Mouse (Mus musculus) hindbrain, embryonic 11.5 days (tissue): ENCODE results near the gene Ddx10. TPM values are rescaled to one million over a fixed set of nuclear protein-coding genes. Genes with fewer than 3 reads are reported as not detected.
A peak's percentile ranks its signal among the peaks of the same experiment; 100 is the strongest.
"Not testable (repeated sequence)": the region's sequence is repeated elsewhere in the genome, so short reads cannot be mapped to it uniquely, and the experiment has no call there.

ENCODE experiments used
- ATAC-seq: fragments of 200-750 bp; cut with Nextera tagmentation; 2 replicates; pipeline ENCODE4 v1.8.0; 2017; ENCODE audit warnings: mild to moderate bottlenecking, moderate TSS enrichment, moderate library complexity; ENCODE audit not compliant: low FRiP score
- DNase-seq: peaks from one replicate; pipeline ENCODE4 v3.0.0-alpha.2; 2015; ENCODE audit warnings: low spot score
- H3K27ac ChIP-seq: fragments of 300-500 bp; sonication (generic); 2 replicates; pipeline ENCODE4 v1.5.1; 2014; ENCODE audit warnings: mild to moderate bottlenecking, low read depth, low read length
- H3K27me3 ChIP-seq: fragments of 300-500 bp; sonication (generic); 2 replicates; pipeline ENCODE4 v1.6.1; 2014; ENCODE audit warnings: mild to moderate bottlenecking, low read length, moderate library complexity, mixed read lengths; ENCODE audit not compliant: control insufficient read depth, insufficient read depth
- H3K36me3 ChIP-seq: fragments of 300-500 bp; sonication (generic); 2 replicates; pipeline ENCODE4 v1.6.1; 2014; ENCODE audit warnings: mild to moderate bottlenecking, low read length, moderate library complexity, mixed read lengths; ENCODE audit not compliant: control insufficient read depth, insufficient read depth
- H3K4me1 ChIP-seq: fragments of 300-500 bp; sonication (generic); replicated peaks from 2 replicates; pipeline ENCODE4 v1.6.1; 2014; ENCODE audit warnings: low read length, mixed read lengths; ENCODE audit not compliant: control insufficient read depth, insufficient read depth
- H3K4me2 ChIP-seq: fragments of 300-500 bp; sonication (generic); replicated peaks from 2 replicates; pipeline ENCODE4 v1.6.1; 2014; ENCODE audit warnings: mild to moderate bottlenecking, low read depth, low read length
- H3K4me3 ChIP-seq: fragments of 300-500 bp; sonication (generic); 2 replicates; pipeline ENCODE4 v1.5.1; 2014; ENCODE audit warnings: low read depth, low read length
- H3K9ac ChIP-seq: fragments of 300-500 bp; sonication (generic); 2 replicates; pipeline ENCODE4 v1.6.1; 2014; ENCODE audit warnings: low read depth, low read length
- H3K9me3 ChIP-seq: fragments of 300-500 bp; sonication (generic); 2 replicates; pipeline ENCODE4 v1.6.1; 2016; ENCODE audit warnings: low read length; ENCODE audit not compliant: control insufficient read depth
- WGBS: fragments of 180-500 bp; shearing (Covaris S2); extraction: QIAGEN DNeasy Blood & Tissue Kit; methylation state at CpG from one replicate; pipeline ENCODE4 v1.1.7; 2014; 5-methylcytosine and 5-hydroxymethylcytosine counted together
- polyA plus RNA-seq: library from polyadenylated mRNA; unstranded; fragments of >200 nt; fragmentation: Nextera tagmentation; extraction: Ambion mirVana; gene quantifications from 2 replicates; pipeline ENCODE4 v1.2.1, GENCODE M21; 2014

The Ddx10 gene
- polyA plus RNA-seq, 1 experiment from 2014 or later, result 33.5 TPM

DNA sequence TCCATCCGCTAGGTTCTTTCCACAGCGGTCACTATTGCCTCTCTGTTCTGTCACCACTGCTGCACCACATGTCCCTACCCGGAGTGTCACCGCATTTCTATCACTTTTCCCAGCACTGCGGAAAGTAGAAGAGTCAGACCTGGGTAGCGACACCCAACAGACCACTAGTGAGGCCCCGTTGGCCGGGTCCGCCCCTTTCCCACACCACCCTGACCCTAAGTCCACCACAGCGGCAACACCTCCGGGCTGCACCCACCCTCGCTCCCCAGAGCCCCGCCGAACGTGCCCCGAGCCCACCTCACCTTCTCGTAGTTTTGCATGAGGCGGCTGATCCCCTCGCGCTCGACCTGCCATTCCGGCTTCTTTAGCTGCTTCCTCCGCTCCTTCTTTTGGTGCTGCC lies 337 bp downstream of the Ddx10 start:
- Histone ChIP-seq H3K9me3 (no peaks in the 10 kb centered on the region), H3K4me3 (peak overlapping the region; percentile 85), H3K9ac (peak overlapping the region; percentile 73), H3K27me3 (no peaks in the 10 kb centered on the region), H3K36me3 (no peaks in the 10 kb centered on the region), H3K4me2 (peak overlapping the region; percentile 92), H3K4me1 (no peaks in the 10 kb centered on the region), H3K27ac (no peak overlapping the region)
- DNase-seq (no peak), ATAC-seq (peak; percentile 72)
- 1% methylated on average over 23 of the region's 23 CpGs for WGBS

DNA sequence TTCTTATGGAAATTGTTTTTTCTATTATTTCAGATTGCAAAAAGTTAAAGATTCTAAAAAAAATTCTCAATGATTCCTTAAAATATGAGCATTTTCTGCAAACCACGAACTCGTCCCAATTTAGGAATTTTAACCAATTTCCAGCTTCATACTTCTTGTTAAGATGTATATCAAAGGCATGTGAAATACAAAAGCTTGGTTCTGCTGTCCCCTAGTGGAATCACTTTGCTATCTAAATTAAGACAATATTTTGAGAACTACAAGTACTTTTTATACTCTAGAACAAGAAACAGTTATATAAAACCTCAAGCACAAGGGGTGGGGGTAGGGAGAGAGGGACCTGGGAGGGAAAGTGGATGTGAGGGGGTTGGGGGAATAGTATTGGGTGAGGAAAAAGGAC lies 29.7 kb downstream of the Ddx10 start:
- no peak overlapping the region for H3K4me3 ChIP-seq

DNA sequence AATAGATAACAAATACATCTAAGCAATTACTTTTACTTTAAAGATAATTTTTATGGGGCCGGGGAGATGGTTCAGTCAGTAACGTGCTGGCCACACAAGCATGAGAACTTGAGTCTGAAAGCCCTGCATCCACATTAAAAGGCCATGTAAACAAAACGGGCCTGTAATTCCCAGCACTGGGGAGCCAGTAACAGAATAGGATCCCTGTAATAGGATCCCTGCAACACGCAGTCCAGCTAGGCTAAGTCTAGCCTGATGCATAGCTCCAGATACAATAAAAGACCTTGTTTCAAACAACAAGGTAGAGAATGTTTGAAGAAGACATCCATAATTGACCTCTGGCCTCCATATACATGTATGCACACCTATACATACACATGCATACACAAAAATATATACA lies 39.6 kb downstream of the Ddx10 start:
- Histone ChIP-seq H3K36me3 (no peaks in the 10 kb centered on the region), H3K9ac (no peak overlapping the region), H3K27me3 (no peaks in the 10 kb centered on the region), H3K27ac (no peak overlapping the region), H3K4me1 (no peaks in the 10 kb centered on the region), H3K4me2 (no peak overlapping the region), H3K4me3 (no peak overlapping the region), H3K9me3 (no peaks in the 10 kb centered on the region)
- DNase-seq (no peak), ATAC-seq (no peak)
- WGBS, result 78% methylated on average over 4 of the region's 4 CpGs

More for the DNA sequence above, 29.7 kb downstream of the Ddx10 start:
- Histone ChIP-seq H3K4me1 (no peaks in the 10 kb centered on the region), H3K36me3 (no peaks in the 10 kb centered on the region), H3K4me2 (no peak overlapping the region), H3K27ac (no peak overlapping the region), H3K9me3 (no peaks in the 10 kb centered on the region), H3K27me3 (no peaks in the 10 kb centered on the region), H3K9ac (no peak overlapping the region)
- WGBS, result 82% methylated on average over 2 of the region's 2 CpGs
- DNase-seq (no peak), ATAC-seq (no peak)

DNA sequence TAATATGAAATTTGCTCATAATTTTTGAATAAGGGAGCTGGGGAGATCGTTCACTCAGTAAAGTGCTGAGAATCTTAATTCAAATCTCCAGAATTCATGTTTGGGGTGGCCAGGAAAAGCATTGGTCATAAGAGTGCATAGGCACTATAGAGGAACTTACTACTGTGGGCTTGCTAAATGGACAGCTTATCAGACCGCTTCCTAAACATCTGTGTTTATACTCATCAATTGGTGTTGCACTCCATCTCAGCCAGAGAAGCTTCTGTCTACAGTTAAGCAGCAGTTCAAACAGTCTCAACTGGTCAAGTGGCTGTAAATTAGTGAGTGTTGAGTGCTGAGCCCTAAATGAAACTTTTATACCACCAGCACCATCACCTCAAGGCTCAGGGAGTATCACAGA lies 73.3 kb downstream of the Ddx10 start:
- ATAC-seq, result no peak
- Histone ChIP-seq H3K9ac (no peak overlapping the region), H3K9me3 (no peaks in the 10 kb centered on the region), H3K4me1 (no peaks in the 10 kb centered on the region), H3K4me3 (no peak overlapping the region), H3K36me3 (no peaks in the 10 kb centered on the region), H3K4me2 (no peak overlapping the region), H3K27me3 (no peaks in the 10 kb centered on the region), H3K27ac (no peak overlapping the region)
- WGBS, result 88% methylated on average over 2 of the region's 2 CpGs
- DNase-seq, result no peak

DNA sequence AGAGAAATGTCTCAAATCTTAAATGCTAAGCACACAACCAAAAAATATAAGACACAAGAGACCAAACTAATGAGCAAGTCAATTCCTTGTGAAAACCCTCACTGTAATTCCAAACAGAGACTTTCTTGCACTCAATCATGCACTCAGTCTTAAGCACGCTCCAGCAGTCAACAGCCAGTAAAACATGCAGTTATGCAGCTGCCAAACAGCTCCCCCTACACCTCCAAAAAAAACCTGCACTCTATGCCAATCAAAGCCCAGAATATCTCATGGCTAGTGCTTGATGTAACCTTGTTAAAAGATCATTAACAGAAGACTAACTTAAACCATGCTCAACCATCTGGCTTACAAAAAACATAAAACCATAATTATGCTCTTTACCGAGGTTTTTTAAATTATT lies 74.6 kb downstream of the Ddx10 start:
- DNase-seq (peak; percentile 16), ATAC-seq (no peak)
- H3K4me2 ChIP-seq, result no peak overlapping the region
- H3K27ac ChIP-seq, result no peak overlapping the region
- no peak overlapping the region for H3K9ac ChIP-seq
- no peaks in the 10 kb centered on the region for H3K9me3 ChIP-seq
- no peaks in the 10 kb centered on the region for H3K36me3 ChIP-seq
- 75% methylated on average over 2 of the region's 2 CpGs for WGBS
- H3K27me3 ChIP-seq, result no peaks in the 10 kb centered on the region
- H3K4me1 ChIP-seq, result no peaks in the 10 kb centered on the region
- H3K4me3 ChIP-seq, result no peak overlapping the region

DNA sequence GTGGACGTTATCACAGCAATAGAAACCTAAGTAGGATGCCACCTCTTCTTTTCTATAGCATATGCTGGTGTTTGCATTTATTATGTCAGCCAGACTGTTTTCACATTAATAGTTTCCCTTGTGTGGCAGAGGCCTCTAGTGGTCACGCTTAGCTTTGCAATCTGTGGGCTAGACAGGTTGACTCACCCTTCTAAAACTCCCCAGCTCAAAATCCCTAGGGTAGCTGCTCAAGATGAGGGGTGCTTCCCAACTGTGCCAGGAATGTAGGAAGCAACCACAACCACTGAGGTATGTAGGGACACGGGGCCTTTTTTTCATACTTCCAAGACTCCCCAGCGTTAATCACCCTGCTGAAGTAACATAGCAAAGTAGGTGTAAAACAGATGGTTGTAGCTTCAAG lies 103.6 kb downstream of the Ddx10 start:
- no peak for ATAC-seq
- WGBS, result 31% methylated on average over 4 of the region's 4 CpGs

DNA sequence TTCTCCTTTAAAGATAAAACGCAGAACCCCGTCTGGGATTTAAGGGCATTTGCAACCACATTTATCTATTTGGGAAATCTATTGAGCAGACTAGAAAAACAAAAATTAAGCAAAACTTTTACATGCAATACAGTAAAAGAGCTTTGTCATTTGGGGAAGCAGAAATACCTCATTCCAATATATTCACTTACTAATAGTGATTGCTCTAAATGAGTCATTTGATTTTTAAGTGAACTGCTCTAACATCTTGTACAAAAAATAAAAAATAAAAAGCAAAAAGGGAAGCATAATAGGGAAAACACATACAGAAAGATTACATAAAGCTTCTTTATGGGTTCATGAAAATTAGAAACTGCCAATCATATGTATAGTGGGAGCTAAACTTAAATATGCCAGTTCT lies 104.3 kb downstream of the Ddx10 start:
- no peak overlapping the region for H3K9ac ChIP-seq
- H3K4me2 ChIP-seq, result no peak overlapping the region
- no peaks in the 10 kb centered on the region for H3K9me3 ChIP-seq
- H3K27me3 ChIP-seq, result no peaks in the 10 kb centered on the region
- DNase-seq (no peak), ATAC-seq (no peak)
- H3K27ac ChIP-seq, result no peak overlapping the region
- no peaks in the 10 kb centered on the region for H3K4me1 ChIP-seq
- no peak overlapping the region for H3K4me3 ChIP-seq
- 92% methylated on average over 2 of the region's 2 CpGs for WGBS
- H3K36me3 ChIP-seq, result no peaks in the 10 kb centered on the region

More for the DNA sequence above, 103.6 kb downstream of the Ddx10 start:
- no peak overlapping the region for H3K4me3 ChIP-seq
- peak; percentile 59 for DNase-seq
- no peaks in the 10 kb centered on the region for H3K4me1 ChIP-seq
- H3K4me2 ChIP-seq, result no peak overlapping the region
- no peak overlapping the region for H3K27ac ChIP-seq
- H3K27me3 ChIP-seq, result no peaks in the 10 kb centered on the region
- no peak overlapping the region for H3K9ac ChIP-seq
- H3K9me3 ChIP-seq, result no peaks in the 10 kb centered on the region
- H3K36me3 ChIP-seq, result no peaks in the 10 kb centered on the region

DNA sequence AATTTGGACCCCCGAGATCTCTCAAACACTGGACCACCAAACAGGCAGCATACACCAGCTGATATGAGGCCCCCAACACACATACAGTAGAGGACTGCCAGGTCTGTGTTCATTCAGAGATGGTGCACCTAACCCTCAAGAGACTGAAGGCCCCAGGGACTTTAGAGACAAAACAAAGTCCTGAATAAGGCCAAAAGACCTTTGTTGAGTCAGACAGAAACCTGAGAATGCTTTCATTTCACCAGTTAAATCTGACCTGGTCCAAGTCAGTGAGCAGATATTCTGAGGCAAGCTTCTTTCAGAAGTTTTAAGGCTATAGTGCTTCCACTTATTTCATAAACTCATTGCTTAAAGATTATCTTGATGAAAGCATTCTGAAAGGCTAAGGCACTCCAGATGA lies 105.4 kb downstream of the Ddx10 start:
- not testable (repeated sequence) for H3K27me3 ChIP-seq, H3K36me3 ChIP-seq, H3K4me2 ChIP-seq, H3K4me1 ChIP-seq, H3K9ac ChIP-seq, H3K27ac ChIP-seq, ATAC-seq, H3K9me3 ChIP-seq, H3K4me3 ChIP-seq, DNase-seq
- WGBS, result 86% methylated on average over 1 of the region's 1 CpGs

DNA sequence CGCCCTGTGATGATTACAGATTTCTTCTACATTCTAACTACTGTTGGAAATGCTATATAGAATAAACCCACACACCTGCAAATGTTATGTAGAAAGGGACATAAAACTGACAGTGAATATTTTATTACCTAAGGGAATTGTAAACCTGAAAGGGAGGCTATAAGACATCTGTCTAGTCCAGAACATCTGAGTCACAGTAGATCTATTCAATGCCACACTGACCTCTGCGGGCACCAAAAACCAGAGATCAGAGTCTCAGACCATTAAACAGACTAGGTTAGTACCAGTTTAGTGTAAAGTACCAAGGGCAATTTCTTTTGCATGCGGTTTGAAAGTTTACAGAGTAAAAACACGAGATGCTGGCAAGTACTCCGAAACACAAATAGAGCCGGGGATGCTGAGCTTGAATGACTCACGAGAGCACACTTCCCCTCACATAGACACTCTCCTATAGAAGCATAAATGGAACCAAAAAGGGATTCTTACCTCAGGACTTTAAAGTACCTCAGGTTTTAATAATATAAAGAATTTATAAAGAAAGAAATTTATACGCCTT lies 107.2 kb downstream of the Ddx10 start:
- 92% methylated on average over 8 of the region's 8 CpGs for WGBS
- no peaks in the 10 kb centered on the region for H3K4me1 ChIP-seq
- no peak for ATAC-seq

More for the DNA sequence above, 107.2 kb downstream of the Ddx10 start:
- H3K36me3 ChIP-seq, result no peaks in the 10 kb centered on the region
- H3K9me3 ChIP-seq, result no peaks in the 10 kb centered on the region
- no peak overlapping the region for H3K4me3 ChIP-seq
- no peaks in the 10 kb centered on the region for H3K27me3 ChIP-seq
- no peak overlapping the region for H3K9ac ChIP-seq
- H3K27ac ChIP-seq, result no peak overlapping the region
- no peak for DNase-seq
- no peak overlapping the region for H3K4me2 ChIP-seq
